Mouse (Mus musculus): ENCODE measurements around the gene Ahctf1.

Ahctf1 gene

DNA sequence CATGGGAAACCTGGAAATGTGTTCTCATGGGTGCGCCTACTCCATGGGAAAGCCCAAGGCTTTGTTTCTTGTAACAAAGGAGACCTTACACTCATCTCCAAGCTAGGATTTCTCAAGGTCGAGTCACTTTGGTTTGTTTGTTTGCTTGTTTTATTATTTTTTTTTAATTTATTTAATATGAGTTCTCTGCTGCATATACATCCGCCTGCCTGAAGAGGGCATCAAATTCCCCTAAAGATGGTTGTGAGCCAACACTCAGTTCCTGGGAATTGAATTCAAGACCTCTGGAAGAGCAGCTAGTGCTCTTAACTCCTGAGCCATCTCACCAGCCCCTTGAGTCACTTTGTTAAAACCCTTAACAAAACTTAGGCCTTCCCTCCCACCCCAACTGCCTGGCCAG is 90.1 kb downstream of the Ahctf1 start:
- DNase-seq (ENCODE audit: low spot score in 2 of 2): no peak

DNA sequence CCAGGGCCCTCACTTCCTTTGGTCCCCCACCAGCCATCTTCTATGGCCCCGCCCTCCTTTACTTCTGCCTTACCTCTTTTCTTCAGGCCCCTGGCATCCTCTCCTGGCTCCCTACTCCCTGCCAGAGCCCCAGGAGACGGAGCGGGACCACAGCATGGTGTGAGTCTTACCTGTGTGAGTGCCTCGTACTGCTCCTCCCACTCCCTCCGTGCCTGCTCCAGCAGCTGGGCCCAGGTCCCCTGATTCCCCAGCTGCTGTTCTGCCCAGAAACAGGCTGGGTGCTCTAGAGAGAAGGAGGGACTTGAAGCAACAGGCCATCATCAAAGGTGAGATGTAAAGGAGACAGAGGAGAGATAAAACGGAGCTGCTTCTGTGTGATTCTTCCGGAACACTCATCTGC is 90.8 kb downstream of the Ahctf1 start:
- no peak for DNase-seq (ENCODE audit: low spot score in 2 of 2)

DNA sequence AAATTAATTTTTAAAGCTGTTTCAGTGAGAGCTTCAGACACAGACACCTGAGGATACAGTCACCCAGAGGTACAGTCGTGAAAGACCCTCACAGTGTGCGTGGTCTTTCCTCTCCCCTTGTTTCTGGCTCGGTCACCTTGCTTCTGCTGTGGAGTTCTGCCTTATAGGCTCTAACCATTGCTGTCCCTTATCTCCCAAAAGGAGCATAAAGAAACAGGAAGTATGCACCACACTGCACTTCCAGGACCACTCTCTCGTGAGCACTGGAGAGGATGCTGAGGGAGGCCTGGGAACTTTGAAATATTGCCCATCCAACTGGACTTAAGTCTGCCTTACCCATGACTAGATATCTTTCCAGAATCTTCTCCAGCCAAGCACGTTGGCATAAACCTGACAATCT is 92.7 kb downstream of the Ahctf1 start:
- no peak for DNase-seq (ENCODE audit: low spot score in 2 of 2)

DNA sequence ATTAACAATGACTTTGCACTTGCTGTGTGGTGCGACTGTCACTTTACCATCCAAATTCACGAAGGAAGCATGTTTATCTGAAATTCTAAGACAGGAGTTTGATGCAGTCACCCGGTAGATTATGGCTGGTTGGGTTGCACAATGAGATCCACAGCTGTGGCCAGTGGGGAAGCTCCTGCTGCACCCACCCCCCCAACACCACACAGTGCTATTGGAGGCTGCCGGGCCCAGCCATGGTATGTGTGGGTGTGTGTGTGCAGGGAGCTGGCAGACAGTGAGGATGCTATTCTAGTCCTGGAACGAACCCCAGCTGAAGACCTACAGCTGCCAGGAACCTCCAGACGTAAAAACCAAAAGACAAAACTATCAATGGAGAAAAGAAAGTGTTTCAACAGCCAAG is 94.1 kb downstream of the Ahctf1 start:
- peak; percentile 83 to 84 for DNase-seq (ENCODE audit: low spot score in 2 of 2)

DNA sequence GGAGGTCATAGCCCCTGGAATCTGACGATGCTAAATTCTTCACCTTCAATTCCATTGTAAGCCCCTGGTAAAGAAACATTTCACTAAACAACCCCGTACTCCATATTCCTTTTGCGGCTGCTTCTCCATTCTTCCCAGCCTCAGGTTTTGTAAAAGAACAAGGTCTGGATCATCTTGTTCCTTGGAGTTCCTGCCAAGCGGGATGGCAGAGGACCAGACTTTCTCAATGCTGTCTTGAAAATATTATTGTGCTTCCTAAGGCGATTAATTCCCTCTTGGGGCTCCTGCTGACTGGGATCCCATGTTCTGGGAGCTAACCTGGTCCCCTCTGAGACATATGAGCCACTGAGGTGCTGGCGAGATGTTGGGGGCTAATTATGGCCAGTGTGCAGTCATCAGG is 98.3 kb downstream of the Ahctf1 start:
- peak; percentile 24 to 56 for DNase-seq (ENCODE audit: low spot score in 2 of 2)

DNA sequence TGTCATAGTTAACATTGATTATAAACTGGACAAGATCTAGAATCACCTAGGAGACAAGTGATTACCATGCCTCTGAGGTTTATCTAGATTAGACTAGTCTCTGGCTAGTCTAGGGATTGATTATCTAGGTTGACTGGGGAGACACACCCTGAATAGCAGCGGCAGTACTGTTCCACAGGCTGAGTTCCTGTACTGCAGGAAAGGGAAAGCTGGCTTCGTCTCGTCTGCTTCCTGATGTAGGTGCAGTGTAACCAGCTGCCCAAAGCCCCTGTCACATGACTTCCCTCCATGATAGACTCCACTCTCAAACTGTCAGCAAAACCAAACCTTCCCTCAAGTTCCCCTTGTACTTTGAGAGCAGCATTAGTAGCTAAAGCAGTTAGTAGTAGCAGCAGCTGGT is 99.3 kb downstream of the Ahctf1 start:
- no peak for DNase-seq (ENCODE audit: low spot score in 2 of 2)
